Mouse (Mus musculus) spleen, postnatal 14 days (tissue): ENCODE data around the gene 2610001J05Rik.

Experiments
- DNase-seq, 2 experiments: peaks; one replicate each; pipeline ENCODE4 v3.0.0; 2021 to 2022; ENCODE audit warnings: low spot score in 2 of 2

Gene 2610001J05Rik

GRCm38 (mm10) chr6:13835720-13836665 lies 35.3 kb downstream of the 2610001J05Rik start:
- DNase-seq: no peak

GRCm38 (mm10) chr6:13832770-13833169 lies 38.5 kb downstream of the 2610001J05Rik start:
- no peak for DNase-seq

- no peak for DNase-seq
These were observed 42.4 kb downstream of the 2610001J05Rik start for GRCm38 (mm10) chr6:13828877-13829276.
